Mouse (Mus musculus) cerebellum, adult 9-11 months (tissue): ENCODE data around the gene Olig1.

ENCODE experiments used
- DNase-seq: peaks from one replicate; pipeline ENCODE4 v3.0.0; 2022

Gene Olig1

GRCm38 (mm10) chr16:91269468-91270211 is at the start of gene Olig1:
Gene Olig1, plus strand, starts transcription at chr16:91269772.
- peak; percentile 50 for DNase-seq

- no peak for DNase-seq
Observed at GRCm38 (mm10) chr16:91222171-91222642, 47.4 kb upstream of the Olig1 start.

- no peak for DNase-seq
Observed at GRCm38 (mm10) chr16:91222643-91223271, 46.8 kb upstream of the Olig1 start.

- no peak for DNase-seq
Observed at GRCm38 (mm10) chr16:91223327-91224067, 46.1 kb upstream of the Olig1 start.

GRCm38 (mm10) chr16:91224068-91224402 is 45.5 kb upstream of the Olig1 start:
- DNase-seq = no peak

- no peak for DNase-seq
Observed at GRCm38 (mm10) chr16:91224481-91225232, 44.9 kb upstream of the Olig1 start.

- no peak for DNase-seq
Observed at GRCm38 (mm10) chr16:91225233-91226037, 44.1 kb upstream of the Olig1 start, which contains the start of gene Olig2. Gene Olig2, plus strand, starts transcription at chr16:91225457.

- DNase-seq = no peak
Observed at GRCm38 (mm10) chr16:91226038-91226882, 43.3 kb upstream of the Olig1 start.

GRCm38 (mm10) chr16:91226883-91227759 is 42.5 kb upstream of the Olig1 start:
- DNase-seq = no peak

GRCm38 (mm10) chr16:91227760-91228043 is 41.9 kb upstream of the Olig1 start:
- DNase-seq = no peak

- DNase-seq = no peak
Observed at GRCm38 (mm10) chr16:91228238-91229071, 41.1 kb upstream of the Olig1 start.

- DNase-seq = no peak
Observed at GRCm38 (mm10) chr16:91229072-91229348, 40.6 kb upstream of the Olig1 start.

GRCm38 (mm10) chr16:91229643-91230042 is 39.9 kb upstream of the Olig1 start:
- no peak for DNase-seq

- DNase-seq = no peak
Observed at GRCm38 (mm10) chr16:91231781-91232469, 37.6 kb upstream of the Olig1 start.

GRCm38 (mm10) chr16:91232470-91233240 is 36.9 kb upstream of the Olig1 start:
- no peak for DNase-seq

- no peak for DNase-seq
Observed at GRCm38 (mm10) chr16:91233241-91233944, 36.2 kb upstream of the Olig1 start.

- no peak for DNase-seq
Observed at GRCm38 (mm10) chr16:91239024-91239423, 30.5 kb upstream of the Olig1 start.

GRCm38 (mm10) chr16:91246292-91246691 is 23.3 kb upstream of the Olig1 start:
- no peak for DNase-seq
